In the genomic region with DNA sequence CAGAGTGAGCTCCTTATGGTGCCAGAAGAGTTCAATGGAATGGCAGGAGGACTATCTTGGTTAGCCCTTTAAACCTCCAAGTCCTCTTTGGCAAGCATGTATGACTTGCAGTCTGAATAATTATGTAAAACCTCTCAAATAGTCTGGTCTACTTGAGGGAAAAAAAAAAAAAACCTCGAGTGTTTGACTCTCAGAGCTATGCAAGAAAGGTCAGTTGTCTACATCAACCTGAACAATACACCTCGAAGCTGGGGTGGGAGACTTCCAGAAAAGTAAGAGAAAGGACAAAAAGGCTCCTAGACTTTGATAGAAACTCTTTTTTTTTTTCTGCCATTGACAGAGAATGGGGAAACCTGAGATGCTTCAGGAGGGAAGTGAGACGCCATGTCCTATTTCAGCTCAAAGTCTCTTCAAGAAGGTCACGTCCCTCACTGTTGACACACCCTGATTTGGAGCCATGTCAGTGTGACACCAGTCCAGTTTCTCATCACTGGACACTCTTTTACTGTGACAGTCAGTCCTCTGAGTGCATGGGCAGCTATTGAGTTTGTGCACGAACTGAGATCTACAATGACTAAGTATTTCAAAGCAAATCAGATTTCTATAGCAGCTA, we compare ENCODE assay signal across 13 mouse cellular contexts.
"Had no signal": no experiment of that assay in that cellular context is flagged by ENCODE, and none has a peak within 500 bp of the region (broad histone marks: within the 10 kb centered on the region; RNA-seq: fewer than 3 reads in every experiment).

No protein-coding gene starts in this region.

- DNase-seq: kidney, adult 11 months; kidney, adult 8-10 months; kidney, postnatal 14 days; kidney, postnatal 4 days; left cerebral cortex, postnatal 4 days; lung, adult 18-20 months; lung, postnatal 14 days; midbrain, embryonic 14.5 days; right cerebral cortex, adult 18-20 months; right cerebral cortex, postnatal 25 days; spleen, adult 18-20 months; thymus, postnatal 36 days had no signal

- ATAC-seq: liver, embryonic 12.5 days had no signal
